Mouse (Mus musculus): ENCODE results near the gene Arhgap5.

- no peak for TF ChIP-seq CTCF (IDR thresholded peaks at IDR 0.05; ENCODE audit: low read depth, low read length)
- TF ChIP-seq EP300 (IDR thresholded peaks at IDR 0.05; ENCODE audit: insufficient read depth, low read depth, low read length): no peak
Observed at GRCm38 (mm10) chr12:52619644-52620043, 115.9 kb downstream of the Arhgap5 start.
